Mouse (Mus musculus): ENCODE results near the gene Gtdc1.

DNA sequence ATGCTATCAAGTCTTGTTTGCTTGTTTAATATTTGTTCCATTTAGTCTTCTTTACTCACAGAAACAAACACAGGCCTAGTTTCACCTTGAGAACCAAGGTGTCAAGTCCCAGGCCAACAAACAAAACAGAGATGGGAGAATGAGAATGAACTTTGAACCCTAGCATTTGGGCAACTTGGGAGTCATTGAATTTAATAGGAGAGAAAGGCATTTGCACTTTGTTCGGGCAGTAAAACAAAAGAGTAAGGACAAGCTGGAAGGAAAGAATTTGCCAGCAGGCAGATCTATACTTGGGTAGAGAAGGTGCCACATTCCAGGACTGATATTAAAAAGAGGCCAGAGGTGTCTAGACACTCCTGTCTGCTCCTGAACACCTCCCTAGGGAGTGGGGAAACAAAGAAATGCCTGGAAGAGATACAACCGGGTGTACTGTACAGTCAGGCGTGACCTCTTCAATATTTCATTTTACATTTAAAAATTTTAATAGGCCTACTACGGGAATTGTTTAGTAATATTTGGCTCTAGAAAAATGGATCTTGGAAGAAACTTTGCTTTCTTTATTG lies 24.3 kb upstream of the Gtdc1 start:
- no peak for TF ChIP-seq CTCF (IDR thresholded peaks at IDR 0.05)
- no peak for TF ChIP-seq POLR2A (IDR thresholded peaks at IDR 0.05; ENCODE audit: insufficient read depth, low read depth, low read length)
- no peak for TF ChIP-seq EP300 (IDR thresholded peaks at IDR 0.05; ENCODE audit: insufficient read depth, low read depth, low read length)
